Mouse (Mus musculus): ENCODE data around the gene Ap1s3.

DNA sequence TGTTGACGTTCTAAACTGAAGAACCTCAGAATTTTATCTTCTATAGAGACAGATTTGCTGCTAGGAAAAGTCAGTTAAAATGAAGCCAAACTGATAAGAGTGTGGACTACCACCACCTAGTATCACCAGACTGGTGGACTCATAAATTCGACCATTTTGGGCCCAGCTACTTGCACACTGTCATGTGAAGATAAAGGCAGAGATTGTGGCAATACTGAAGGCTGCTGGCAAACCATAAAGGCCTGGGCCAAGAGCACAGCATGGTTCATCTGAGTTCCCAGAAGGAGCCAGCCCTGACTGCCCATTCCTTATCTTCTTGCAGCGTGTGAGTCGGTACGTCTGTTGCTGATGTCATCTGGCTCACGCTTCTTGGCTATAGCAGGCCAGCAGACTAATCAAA is 30.4 kb downstream of the Ap1s3 start:
- TF ChIP-seq POLR2AphosphoS2 (IDR thresholded peaks at IDR 0.05; ENCODE audit: insufficient read length, low read depth) (no peak), POLR2A (IDR thresholded peaks at IDR 0.05; ENCODE audit: insufficient read length, low read depth) (no peak), USF1 (IDR thresholded peaks at IDR 0.05; ENCODE audit: low read depth) (no peak), MAX (IDR thresholded peaks at IDR 0.05; ENCODE audit: low read depth) (no peak), TCF12 (IDR thresholded peaks at IDR 0.05; ENCODE audit: insufficient read depth, poor library complexity, severe bottlenecking) (no peak), E2F4 (IDR thresholded peaks at IDR 0.05; ENCODE audit: insufficient read depth) (no peak), CEBPB (IDR thresholded peaks at IDR 0.05; ENCODE audit: insufficient read depth, poor library complexity, severe bottlenecking) (no peak)
